Mouse (Mus musculus) midbrain, embryonic 12.5 days (tissue): ENCODE measurements around the gene Vstm5. TPM values are rescaled to one million over a fixed set of nuclear protein-coding genes. Genes with fewer than 3 reads are reported as not detected.
"Not testable (repeated sequence)": the region's sequence is repeated elsewhere in the genome, so short reads cannot be mapped to it uniquely, and the experiment has no call there.

Experiments
- ATAC-seq: fragments of 200-750 bp; cut with Nextera tagmentation; 2 replicates; pipeline ENCODE4 v1.8.0; 2017; ENCODE audit warnings: low read depth, moderate TSS enrichment, moderate library complexity; ENCODE audit not compliant: low FRiP score
- H3K27ac ChIP-seq: fragments of 300-500 bp; sonication (generic); replicated peaks from 2 replicates; pipeline ENCODE4 v1.5.1; 2016; ENCODE audit warnings: mild to moderate bottlenecking
- H3K27me3 ChIP-seq: fragments of 300-500 bp; sonication (generic); 2 replicates; pipeline ENCODE4 v1.6.1; 2016; ENCODE audit warnings: mild to moderate bottlenecking
- H3K36me3 ChIP-seq: fragments of 300-500 bp; sonication (generic); 2 replicates; pipeline ENCODE4 v1.6.1; 2016
- H3K4me1 ChIP-seq: fragments of 300-500 bp; sonication (generic); 2 replicates; pipeline ENCODE4 v1.6.1; 2016
- H3K4me2 ChIP-seq: fragments of 300-500 bp; sonication (generic); replicated peaks from 2 replicates; pipeline ENCODE4 v1.6.1; 2016; ENCODE audit warnings: mild to moderate bottlenecking, moderate library complexity
- H3K4me3 ChIP-seq: fragments of 300-500 bp; sonication (generic); 2 replicates; pipeline ENCODE4 v1.5.1; 2016; ENCODE audit warnings: mild to moderate bottlenecking
- H3K9ac ChIP-seq: fragments of 300-500 bp; sonication (generic); replicated peaks from 2 replicates; pipeline ENCODE4 v1.6.1; 2016; ENCODE audit warnings: mild to moderate bottlenecking, moderate library complexity
- H3K9me3 ChIP-seq: fragments of 300-500 bp; sonication (generic); 2 replicates; pipeline ENCODE4 v1.6.1; 2016; ENCODE audit warnings: mild to moderate bottlenecking
- WGBS: fragments of 180-500 bp; shearing (Covaris S2); methylation state at CpG from one replicate; pipeline ENCODE4 v1.1.7; 2016; 5-methylcytosine and 5-hydroxymethylcytosine counted together
- polyA plus RNA-seq: library from polyadenylated mRNA; unstranded; fragments of >200 nt; fragmentation: Nextera tagmentation; extraction: Ambion mirVana; gene quantifications from 2 replicates; pipeline ENCODE4 v1.2.1, GENCODE M21; 2016

Gene Vstm5
- 3.1 and 3.5 TPM in 2 replicates for polyA plus RNA-seq

GRCm38 (mm10) chr9:15239042-15239925 is at the start of gene Vstm5:
Gene Vstm5, plus strand, starts transcription at chr9:15239045.
- Histone ChIP-seq H3K4me2 (peak within 1 kb of the TSS; percentile 74), H3K4me1 (peaks cover 7% of the 10 kb centered on the region; the same call in 1 of the 2 replicates), H3K9ac (peak within 1 kb of the TSS; percentile 63; the same call in 1 of the 2 replicates), H3K27me3 (peaks cover 23% of the 10 kb centered on the region), H3K27ac (peak within 1 kb of the TSS; percentile 35; the same call in 1 of the 2 replicates), H3K4me3 (peak within 1 kb of the TSS; percentile 49), H3K9me3 (no peaks in the 10 kb centered on the region), H3K36me3 (no peaks in the 10 kb centered on the region)
- ATAC-seq = peak; percentile 92
- WGBS = 4% methylated on average over 35 of the region's 35 CpGs

- not testable (repeated sequence) for H3K9me3 ChIP-seq, H3K4me2 ChIP-seq
- WGBS = 84% methylated on average over 10 of the region's 10 CpGs
Observed at GRCm38 (mm10) chr9:15194806-15195205, 44.0 kb upstream of the Vstm5 start.

GRCm38 (mm10) chr9:15206631-15207030 is 32.2 kb upstream of the Vstm5 start:
- H3K4me2 ChIP-seq = no peak overlapping the region
- 89% methylated on average over 4 of the region's 4 CpGs for WGBS

More at GRCm38 (mm10) chr9:15194806-15195205, 44.0 kb upstream of the Vstm5 start:
- not testable (repeated sequence) for H3K4me3 ChIP-seq, H3K27me3 ChIP-seq, H3K36me3 ChIP-seq, H3K9ac ChIP-seq, H3K27ac ChIP-seq, ATAC-seq, H3K4me1 ChIP-seq

GRCm38 (mm10) chr9:15209320-15209719 is 29.5 kb upstream of the Vstm5 start:
- Histone ChIP-seq H3K4me1 (no peaks in the 10 kb centered on the region), H3K36me3 (no peaks in the 10 kb centered on the region), H3K9ac (no peak overlapping the region), H3K27me3 (no peaks in the 10 kb centered on the region), H3K4me2 (no peak overlapping the region), H3K9me3 (no peaks in the 10 kb centered on the region), H3K27ac (no peak overlapping the region), H3K4me3 (no peak overlapping the region)
- 65% methylated on average over 2 of the region's 2 CpGs for WGBS
- ATAC-seq = no peak

More at GRCm38 (mm10) chr9:15206631-15207030, 32.2 kb upstream of the Vstm5 start:
- Histone ChIP-seq H3K9me3 (no peaks in the 10 kb centered on the region), H3K27me3 (no peaks in the 10 kb centered on the region), H3K4me3 (no peak overlapping the region), H3K4me1 (no peaks in the 10 kb centered on the region), H3K9ac (no peak overlapping the region), H3K36me3 (no peaks in the 10 kb centered on the region), H3K27ac (no peak overlapping the region)
- ATAC-seq = no peak

- 89% methylated on average over 3 of the region's 3 CpGs for WGBS
- Histone ChIP-seq H3K27me3 (no peaks in the 10 kb centered on the region), H3K4me2 (no peak overlapping the region), H3K27ac (no peak overlapping the region), H3K36me3 (no peaks in the 10 kb centered on the region), H3K9ac (no peak overlapping the region), H3K4me3 (no peak overlapping the region), H3K9me3 (no peaks in the 10 kb centered on the region), H3K4me1 (no peaks in the 10 kb centered on the region)
- ATAC-seq = no peak
Observed at GRCm38 (mm10) chr9:15211876-15212275, 27.0 kb upstream of the Vstm5 start.

- Histone ChIP-seq H3K27ac (no peak overlapping the region), H3K36me3 (no peaks in the 10 kb centered on the region), H3K4me2 (no peak overlapping the region), H3K27me3 (no peaks in the 10 kb centered on the region), H3K4me3 (no peak overlapping the region), H3K9me3 (no peaks in the 10 kb centered on the region), H3K9ac (no peak overlapping the region), H3K4me1 (no peaks in the 10 kb centered on the region)
- ATAC-seq = no peak
- WGBS = 89% methylated on average over 1 of the region's 1 CpGs
Observed at GRCm38 (mm10) chr9:15213695-15214094, 25.1 kb upstream of the Vstm5 start.

GRCm38 (mm10) chr9:15224912-15225311 is 13.9 kb upstream of the Vstm5 start:
- Histone ChIP-seq H3K4me2 (no peak overlapping the region), H3K9me3 (no peaks in the 10 kb centered on the region), H3K9ac (no peak overlapping the region), H3K4me1 (no peaks in the 10 kb centered on the region), H3K36me3 (no peaks in the 10 kb centered on the region), H3K4me3 (no peak overlapping the region), H3K27ac (no peak overlapping the region), H3K27me3 (no peaks in the 10 kb centered on the region)
- 47% methylated on average over 2 of the region's 2 CpGs for whole genome bisulfite sequencing
- no peak for ATAC-seq

GRCm38 (mm10) chr9:15232445-15232844 is 6.4 kb upstream of the Vstm5 start:
- Histone ChIP-seq H3K9ac (no peak overlapping the region), H3K4me1 (no peaks in the 10 kb centered on the region), H3K27ac (no peak overlapping the region), H3K4me3 (no peak overlapping the region), H3K36me3 (no peaks in the 10 kb centered on the region), H3K27me3 (no peaks in the 10 kb centered on the region), H3K4me2 (no peak overlapping the region), H3K9me3 (0 out of 2 replicates have a peak, but pooled peaks cover 3% of the 10 kb centered on the region)
- ATAC-seq = no peak
- WGBS = 90% methylated on average over 3 of the region's 3 CpGs

GRCm38 (mm10) chr9:15233604-15234003 is 5.2 kb upstream of the Vstm5 start:
- Histone ChIP-seq H3K27ac (no peak overlapping the region), H3K27me3 (peaks cover 9% of the 10 kb centered on the region), H3K4me3 (no peak overlapping the region), H3K9ac (no peak overlapping the region), H3K4me2 (no peak overlapping the region), H3K4me1 (peaks cover under 1% of the 10 kb centered on the region; the same call in 1 of the 2 replicates), H3K9me3 (0 out of 2 replicates have a peak, but pooled peaks cover 3% of the 10 kb centered on the region), H3K36me3 (no peaks in the 10 kb centered on the region)
- WGBS = 90% methylated on average over 1 of the region's 1 CpGs
- ATAC-seq = no peak

- no peak overlapping the region for H3K27ac ChIP-seq
- no peaks in the 10 kb centered on the region for H3K36me3 ChIP-seq
- H3K4me3 ChIP-seq = no peak overlapping the region
- no peak overlapping the region for H3K9ac ChIP-seq
- 0 out of 2 replicates have a peak, but pooled peaks cover 3% of the 10 kb centered on the region for H3K9me3 ChIP-seq
- H3K27me3 ChIP-seq = peaks cover 23% of the 10 kb centered on the region
- H3K4me1 ChIP-seq = peaks cover 7% of the 10 kb centered on the region; the same call in 1 of the 2 replicates
- WGBS = 80% methylated on average over 3 of the region's 3 CpGs
- no peak overlapping the region for H3K4me2 ChIP-seq
- no peak for ATAC-seq
Observed at GRCm38 (mm10) chr9:15235986-15236385, 2.9 kb upstream of the Vstm5 start.

GRCm38 (mm10) chr9:15237516-15238296 is 1.1 kb upstream of the Vstm5 start:
- no peak for ATAC-seq
- Histone ChIP-seq H3K27me3 (peaks cover 23% of the 10 kb centered on the region), H3K36me3 (no peaks in the 10 kb centered on the region), H3K4me2 (no peak overlapping the region), H3K4me3 (no peak overlapping the region), H3K9ac (no peak overlapping the region), H3K4me1 (peaks cover 7% of the 10 kb centered on the region; the same call in 1 of the 2 replicates), H3K9me3 (no peaks in the 10 kb centered on the region), H3K27ac (no peak overlapping the region)
- 54% methylated on average over 14 of the region's 14 CpGs for WGBS
